In genomic region chr13:58453541-58453940, GRCm38 (mm10) we compare ENCODE assay signal across 8 mouse cellular contexts. TPM values are rescaled to one million over a fixed set of nuclear protein-coding genes. Genes with fewer than 3 reads are reported as not detected.
DNase-seq lines count a peak whose midpoint lies in the region; ATAC-seq and TF ChIP-seq lines count a peak whose summit lies in the region.
"Had no signal": no experiment of that assay in that cellular context is flagged by ENCODE, and none has a peak within 500 bp of the region (broad histone marks: within the 10 kb centered on the region; RNA-seq: fewer than 3 reads in every experiment).

No protein-coding gene starts in this region.

- no peak for DNase-seq in kidney, adult 8-10 months
- peak; percentile 22 for DNase-seq in T-cell, adult 2 months (ENCODE audit: low spot score)
- DNase-seq in lung, postnatal 36 days, result peak; percentile 54
- no peak for DNase-seq in layer of hippocampus, adult 2 months (ENCODE audit: low spot score in 2 of 2)
- no peak for DNase-seq in ovary, postnatal 14 days (ENCODE audit: low spot score)
- DNase-seq: cerebellum, adult 11-12 months had no signal

- peaks cover 6% of the 10 kb centered on the region for H3K4me1 ChIP-seq in kidney, embryonic 16.5 days (ENCODE audit: insufficient read depth, low read length)

- H3K4me3 ChIP-seq in kidney, embryonic 16.5 days (ENCODE audit: low read length), result peak overlapping the region; percentile 45
- H3K4me3 ChIP-seq in layer of hippocampus, adult 2 months, result no peak overlapping the region

- peaks cover 13% of the 10 kb centered on the region for H3K27me3 ChIP-seq in kidney, embryonic 16.5 days (ENCODE audit: insufficient read depth, low read length)

- no peak for ATAC-seq in kidney, embryonic 16.5 days (ENCODE audit: low FRiP score, low TSS enrichment)
- peak; percentile 38 for ATAC-seq in inflammation-experienced regulatory T-cells, adult 6 months

- peak overlapping the region; percentile 63 for H3K4me2 ChIP-seq in kidney, embryonic 16.5 days (replicated peaks; ENCODE audit: low read depth, low read length)

- no peak overlapping the region for H3K27ac ChIP-seq in kidney, embryonic 16.5 days (ENCODE audit: low read length)
- H3K27ac ChIP-seq in layer of hippocampus, adult 2 months, result no peak overlapping the region

- H3K9ac ChIP-seq in kidney, embryonic 16.5 days (replicated peaks; ENCODE audit: low read length), result no peak overlapping the region

- WGBS in kidney, embryonic 16.5 days, result 25% methylated on average over 10 of the region's 10 CpGs

- H3K9me3 ChIP-seq in kidney, embryonic 16.5 days (ENCODE audit: low read length), result no peaks in the 10 kb centered on the region

- TF ChIP-seq CTCF in layer of hippocampus, adult 2 months (conservative IDR thresholded peaks at IDR 0.05), result no peak

- no peaks in the 10 kb centered on the region for H3K36me3 ChIP-seq in kidney, embryonic 16.5 days (ENCODE audit: insufficient read depth, low read length)

RNA-seq across cellular contexts. Expression of gene Hnrnpk, which starts 50.4 kb away (rescaled TPM):
- 1,654 and 1,686 TPM in 2 replicates for polyA plus RNA-seq in kidney, embryonic 16.5 days (2015; fragmentation: Nextera tagmentation; extraction: Ambion mirVana)
- polyA plus RNA-seq in inflammation-experienced regulatory T-cells, adult 6 months (2017; shearing (Covaris generic)), result 1,000 to 10,000 TPM; 1,885 to 2,917 (median 2,228) TPM
- 100 to 1,000 TPM; 660 to 681 TPM for total RNA-seq in layer of hippocampus, adult 2 months (2021)

RNA-seq across cellular contexts. Expression of gene Rmi1, which starts 51.5 kb away (rescaled TPM):
- polyA plus RNA-seq in kidney, embryonic 16.5 days (2015; fragmentation: Nextera tagmentation; extraction: Ambion mirVana), result 23.2 and 25.7 TPM in 2 replicates
- polyA plus RNA-seq in inflammation-experienced regulatory T-cells, adult 6 months (2017; shearing (Covaris generic)), result 10 to 100 TPM; 22.8 to 24.7 (median 23.3) TPM
- total RNA-seq in layer of hippocampus, adult 2 months (2021), result 10 to 100 TPM; 16.8 to 17.9 TPM

Comparison
In these comparisons a context has a peak if more than half of its experiments do, and no peak if none do; other contexts are left out.
1. DNase-seq: peak in T-cell, adult 2 months (single experiment) and lung, postnatal 36 days (single experiment); none in kidney, adult 8-10 months (0 of 2), layer of hippocampus, adult 2 months (0 of 2) and ovary, postnatal 14 days (single experiment).